Mouse (Mus musculus) layer of hippocampus, adult 2 months (tissue): ENCODE measurements around the gene Klf2. TPM values are rescaled to one million over a fixed set of nuclear protein-coding genes. Genes with fewer than 3 reads are reported as not detected.

Experiments used
- DNase-seq, 2 experiments: peaks; one replicate each; pipeline ENCODE4 v3.0.0; 2022; ENCODE audit warnings: low spot score in 2 of 2
- H3K27ac ChIP-seq: fragments of 200-600 bp; 2 replicates; pipeline ENCODE4 v1.8.1; 2022
- H3K4me3 ChIP-seq: fragments of 200-600 bp; 2 replicates; pipeline ENCODE4 v1.8.1; 2022; ENCODE audit warnings: mild to moderate bottlenecking
- CTCF ChIP-seq: fragments of 200-600 bp; conservative IDR thresholded peaks from 2 replicates; pipeline ENCODE4 v1.8.1; 2022; ENCODE audit warnings: antibody characterized with exemption, mild to moderate bottlenecking, moderate library complexity
- long read RNA-seq, 2 experiments: library from polyadenylated mRNA; stranded (forward); transcript quantifications; one replicate each; pipeline ENCODE4 v2.0.0; 2021; ENCODE audit warnings: borderline mapping rate in 2 of 2
- total RNA-seq, 2 experiments: library from RNA; stranded (reverse); gene quantifications; 2 replicates each; pipeline ENCODE4 v1.2.3; 2021

Gene Klf2
- total RNA-seq, result 10 to 100 TPM in 1 of 2 experiments, 1 to 10 TPM in 1; 9.1 to 17.4 TPM
- long read RNA-seq, experiment 1, transcript Klf2-201 (3 exons, 1,847 nt), result major isoform, 5 of 5 reads
- long read RNA-seq, experiment 1, partial matches to known transcripts, result 0 of 5 reads
- long read RNA-seq, experiment 1, other reads (novel, unspliced or antisense), result 0 of 5 reads
- long read RNA-seq, experiment 2, transcript Klf2-201 (3 exons, 1,847 nt), result major isoform, 7 of 7 reads
- long read RNA-seq, experiment 2, partial matches to known transcripts, result 0 of 7 reads
- long read RNA-seq, experiment 2, other reads (novel, unspliced or antisense), result 0 of 7 reads

GRCm38 (mm10) chr8:72318801-72319322, at the start of gene Klf2:
Gene Klf2 (plus strand): TSS chr8:72319033.
- TF ChIP-seq CTCF, result peak; percentile 25; the same call in 1 of the 2 replicates
- peak within 1 kb of the TSS; percentile 77 for H3K27ac ChIP-seq
- peak within 1 kb of the TSS; percentile 74 for H3K4me3 ChIP-seq
- DNase-seq, result peak; percentile 80 to 82

GRCm38 (mm10) chr8:72270606-72271005, 48.2 kb upstream of the Klf2 start:
- no peak for TF ChIP-seq CTCF
- H3K4me3 ChIP-seq, result no peak overlapping the region
- H3K27ac ChIP-seq, result no peak overlapping the region
- DNase-seq, result no peak

- Histone ChIP-seq H3K4me3 (no peak overlapping the region), H3K27ac (no peak overlapping the region)
- TF ChIP-seq CTCF, result no peak
- DNase-seq, result no peak
Measured at GRCm38 (mm10) chr8:72271051-72271660, 47.7 kb upstream of the Klf2 start.

- no peak for TF ChIP-seq CTCF
- no peak overlapping the region for H3K4me3 ChIP-seq
- H3K27ac ChIP-seq, result no peak overlapping the region
- DNase-seq, result no peak
Measured at GRCm38 (mm10) chr8:72271691-72272090, 47.1 kb upstream of the Klf2 start.

DNA sequence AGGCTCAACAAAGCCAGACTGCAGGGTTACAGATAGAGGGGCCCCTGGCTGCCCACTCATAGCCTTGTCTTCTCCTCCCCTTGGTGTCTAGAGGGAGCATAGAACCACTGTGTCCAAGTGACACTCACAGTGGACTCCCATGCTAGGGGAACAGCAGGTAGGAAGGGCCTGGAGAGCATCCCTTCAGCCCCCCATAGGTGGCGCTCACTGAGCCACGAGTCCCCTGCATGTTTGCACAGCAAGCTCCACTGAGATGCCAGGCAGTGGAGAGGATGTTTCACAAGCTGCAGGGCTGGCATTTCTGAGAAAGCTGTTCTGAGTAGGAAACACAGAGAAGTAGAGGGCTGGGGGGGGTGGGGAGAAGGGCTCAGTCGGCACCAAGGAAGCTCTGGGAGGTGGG, 46.5 kb upstream of the Klf2 start:
- TF ChIP-seq CTCF, result peak; percentile 81
- H3K4me3 ChIP-seq, result no peak overlapping the region

GRCm38 (mm10) chr8:72273111-72273770, 45.6 kb upstream of the Klf2 start:
- no peak overlapping the region for H3K4me3 ChIP-seq
- DNase-seq, result no peak

More for the DNA sequence above, 46.5 kb upstream of the Klf2 start:
- H3K27ac ChIP-seq, result no peak overlapping the region
- peak; percentile 61 to 71 for DNase-seq

DNA sequence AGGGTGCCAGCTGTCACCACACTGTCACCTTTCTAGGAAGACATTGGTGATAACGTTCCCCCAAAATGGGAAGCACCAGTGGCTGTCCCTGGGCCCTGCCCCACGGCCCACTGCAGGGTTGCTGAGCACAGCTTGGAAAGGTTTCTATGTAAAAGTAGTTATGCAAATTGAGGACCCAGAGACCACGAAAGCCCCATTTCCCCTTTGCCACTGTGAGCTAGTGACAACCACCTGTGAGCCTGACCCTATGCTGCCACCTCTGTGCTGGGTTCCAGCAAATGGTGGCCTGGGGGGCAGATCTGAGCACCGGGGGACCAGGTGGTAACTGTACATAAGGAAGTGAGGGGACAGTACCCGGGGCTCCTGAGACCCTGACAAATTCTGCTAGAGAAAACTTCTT, 45.0 kb upstream of the Klf2 start:
- no peak overlapping the region for H3K27ac ChIP-seq
- DNase-seq, result no peak
- no peak for TF ChIP-seq CTCF
- H3K4me3 ChIP-seq, result no peak overlapping the region

More at GRCm38 (mm10) chr8:72273111-72273770, 45.6 kb upstream of the Klf2 start:
- no peak for TF ChIP-seq CTCF
- H3K27ac ChIP-seq, result no peak overlapping the region

- Histone ChIP-seq H3K4me3 (no peak overlapping the region), H3K27ac (no peak overlapping the region)
- no peak for DNase-seq
- no peak for TF ChIP-seq CTCF
Measured at GRCm38 (mm10) chr8:72277244-72277643, 41.6 kb upstream of the Klf2 start.

DNA sequence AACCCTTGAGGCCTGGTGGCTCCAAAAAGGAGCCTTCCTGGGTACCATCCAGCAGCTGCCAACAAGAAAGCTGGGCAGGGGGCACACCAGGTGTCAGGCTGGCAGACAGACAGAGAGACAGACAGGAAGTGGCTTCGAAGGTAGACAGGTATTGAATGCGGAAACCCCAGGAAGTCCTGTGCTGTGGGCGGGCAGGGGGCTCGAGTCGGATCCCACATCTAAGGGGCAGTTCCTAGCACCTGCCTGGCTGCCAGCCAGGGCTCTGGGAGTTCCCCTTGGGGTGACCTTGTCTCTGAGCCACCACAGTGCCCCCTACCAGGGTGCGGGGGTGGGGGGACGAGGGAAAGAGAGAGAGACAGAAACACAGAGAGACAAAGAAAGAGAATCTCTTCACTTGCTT, 39.7 kb upstream of the Klf2 start:
- no peak for TF ChIP-seq CTCF
- H3K27ac ChIP-seq, result no peak overlapping the region

DNA sequence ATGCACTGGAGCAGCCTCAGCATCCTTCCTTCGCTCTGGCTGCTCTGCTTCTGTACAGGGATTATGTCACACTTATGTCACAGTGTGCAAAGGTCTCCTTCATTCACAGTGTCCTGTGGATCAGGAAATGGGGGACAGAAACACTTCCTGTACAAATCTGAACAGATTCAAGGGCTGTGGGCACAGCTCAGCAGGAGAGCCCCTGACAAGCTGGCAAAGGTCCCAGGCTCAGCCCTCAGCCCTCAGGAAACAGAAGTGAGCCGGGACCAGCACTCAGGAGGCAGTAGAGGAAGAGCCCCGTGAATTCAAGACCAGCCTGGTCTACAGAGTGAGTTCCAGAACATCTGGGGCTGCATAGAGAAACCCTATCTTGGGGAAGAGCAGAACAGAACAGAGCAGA, 37.2 kb upstream of the Klf2 start:
- no peak for DNase-seq
- no peak overlapping the region for H3K27ac ChIP-seq
- H3K4me3 ChIP-seq, result no peak overlapping the region
- no peak for TF ChIP-seq CTCF

More for the DNA sequence above, 39.7 kb upstream of the Klf2 start:
- no peak for DNase-seq
- H3K4me3 ChIP-seq, result no peak overlapping the region

DNA sequence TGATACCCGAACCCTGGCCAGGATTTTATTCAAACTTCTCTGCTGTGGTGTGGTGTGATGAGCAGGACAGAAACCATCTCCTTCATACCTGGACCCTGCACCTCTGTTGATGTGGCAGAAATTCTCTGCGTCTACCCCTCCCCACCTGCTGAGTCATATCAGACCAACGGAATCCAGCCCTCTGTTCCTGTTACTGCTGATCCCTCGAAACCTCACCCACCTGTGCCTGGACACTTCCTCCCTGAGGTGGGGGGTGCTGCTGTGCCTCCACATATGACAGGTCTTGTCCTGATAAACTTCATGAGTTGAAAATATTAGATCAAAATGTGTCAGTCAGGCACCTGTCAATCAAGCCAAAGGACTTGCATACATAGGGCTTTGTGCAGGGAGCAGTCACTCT, 33.5 kb upstream of the Klf2 start:
- DNase-seq, result no peak
- Histone ChIP-seq H3K4me3 (no peak overlapping the region), H3K27ac (no peak overlapping the region)
- no peak for TF ChIP-seq CTCF

- Histone ChIP-seq H3K27ac (no peak overlapping the region), H3K4me3 (no peak overlapping the region)
- no peak for DNase-seq
- TF ChIP-seq CTCF, result no peak
Measured at GRCm38 (mm10) chr8:72289051-72289450, 29.8 kb upstream of the Klf2 start.

GRCm38 (mm10) chr8:72291104-72291503, 27.7 kb upstream of the Klf2 start:
- DNase-seq, result no peak
- TF ChIP-seq CTCF, result no peak
- Histone ChIP-seq H3K27ac (no peak overlapping the region), H3K4me3 (no peak overlapping the region)

- peak; percentile 50 for TF ChIP-seq CTCF
- DNase-seq, result no peak
- Histone ChIP-seq H3K4me3 (no peak overlapping the region), H3K27ac (no peak overlapping the region)
Measured at GRCm38 (mm10) chr8:72293309-72293708, 25.5 kb upstream of the Klf2 start.
